Mouse (Mus musculus) thymus, postnatal 14 days (tissue): ENCODE measurements around the gene Calm3.

Experiments
- DNase-seq: peaks from one replicate; pipeline ENCODE4 v3.0.0; 2021

Gene Calm3

DNA sequence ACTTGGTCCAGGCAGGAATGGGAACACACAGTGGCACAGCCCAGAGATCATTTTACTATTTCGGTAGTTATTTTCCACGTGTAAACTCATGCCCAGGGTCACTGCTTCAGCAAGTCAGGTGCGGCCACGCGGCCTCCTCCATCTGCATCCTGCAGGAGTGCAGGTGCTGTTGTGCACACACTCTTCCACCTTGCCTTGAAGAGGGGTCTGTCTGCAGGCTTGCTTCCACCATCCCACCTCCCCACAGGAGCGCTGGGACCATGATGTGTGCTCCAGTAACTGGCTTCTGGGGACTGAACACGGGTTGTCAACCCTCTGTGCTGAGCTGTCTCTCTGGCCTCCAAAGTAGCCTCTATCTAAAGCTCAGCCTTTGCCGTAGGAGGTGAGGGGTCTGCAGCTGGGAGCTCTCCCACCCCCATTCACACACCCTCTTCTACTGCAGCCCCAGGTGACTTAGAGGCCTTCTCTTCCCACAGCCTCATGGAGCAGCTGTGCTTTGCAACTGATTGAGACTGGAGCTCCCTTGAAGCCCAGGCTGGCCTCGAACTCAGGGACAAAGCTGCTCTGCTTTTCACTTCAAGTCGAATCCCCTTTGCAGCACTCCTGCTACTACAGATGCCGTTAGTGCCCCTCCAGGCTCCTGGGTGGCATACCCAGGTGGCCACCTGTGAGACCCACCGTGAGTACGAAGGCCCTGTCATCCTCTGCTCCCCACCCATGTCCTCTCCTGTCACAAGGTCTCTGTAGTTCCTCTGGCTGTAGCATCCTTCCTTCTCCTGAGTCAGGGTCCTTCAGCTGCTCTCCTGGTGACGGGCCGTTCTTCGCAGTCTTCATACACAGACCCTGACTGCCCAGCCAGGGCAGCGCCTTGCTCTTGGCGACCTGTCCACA lies 9.2 kb downstream of the Calm3 start:
- DNase-seq: no peak

DNA sequence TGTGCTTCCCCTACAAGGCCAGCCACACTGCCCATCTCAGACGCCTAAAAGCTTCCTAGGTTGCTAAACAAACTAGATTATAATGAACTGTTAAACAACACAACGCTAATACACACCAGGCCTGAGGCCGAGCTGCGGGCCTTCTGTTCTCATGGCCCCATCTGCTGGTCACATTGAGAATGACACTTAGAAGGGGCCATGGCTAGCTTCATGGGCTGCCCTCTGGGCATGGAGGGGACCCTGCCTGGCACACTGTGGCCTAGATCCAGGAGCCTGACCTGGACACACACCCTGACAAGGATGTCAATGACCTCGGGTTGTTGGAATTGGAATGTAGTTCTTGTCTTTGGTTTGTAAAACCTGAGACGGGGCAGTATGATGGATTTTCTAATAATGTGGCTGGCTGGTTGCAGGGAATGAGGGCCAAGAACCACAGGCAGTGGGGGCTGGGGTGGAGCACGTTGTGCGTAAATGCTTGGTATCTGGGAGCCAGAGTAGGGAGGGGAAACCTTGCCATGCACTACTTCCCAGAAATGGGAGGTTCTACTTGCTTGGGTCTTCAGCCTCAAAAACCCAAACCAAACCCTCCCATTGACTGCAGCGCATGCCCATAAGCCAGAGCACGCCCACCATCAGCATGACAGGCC lies 10.0 kb downstream of the Calm3 start:
- peak; percentile 77 for DNase-seq

DNA sequence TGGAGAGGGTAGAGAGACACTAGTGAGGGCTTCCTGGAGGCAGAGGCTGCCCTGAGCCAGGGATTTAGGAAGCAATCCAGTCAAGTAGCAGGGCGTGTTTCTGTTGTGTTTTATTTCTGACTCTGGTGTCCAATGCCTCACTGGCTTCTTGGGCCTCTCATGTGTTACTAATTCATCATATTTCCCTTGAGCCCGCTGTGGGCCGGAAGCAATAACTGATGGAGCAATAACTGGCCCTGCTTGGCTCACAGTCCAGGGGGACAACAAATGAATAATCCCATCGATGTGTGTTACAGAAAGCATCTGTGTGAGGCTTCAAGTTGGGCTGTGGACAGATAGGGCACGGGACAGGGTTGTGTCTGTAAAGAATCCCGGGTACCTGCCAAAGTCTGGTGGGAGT lies 11.6 kb downstream of the Calm3 start:
- no peak for DNase-seq

DNA sequence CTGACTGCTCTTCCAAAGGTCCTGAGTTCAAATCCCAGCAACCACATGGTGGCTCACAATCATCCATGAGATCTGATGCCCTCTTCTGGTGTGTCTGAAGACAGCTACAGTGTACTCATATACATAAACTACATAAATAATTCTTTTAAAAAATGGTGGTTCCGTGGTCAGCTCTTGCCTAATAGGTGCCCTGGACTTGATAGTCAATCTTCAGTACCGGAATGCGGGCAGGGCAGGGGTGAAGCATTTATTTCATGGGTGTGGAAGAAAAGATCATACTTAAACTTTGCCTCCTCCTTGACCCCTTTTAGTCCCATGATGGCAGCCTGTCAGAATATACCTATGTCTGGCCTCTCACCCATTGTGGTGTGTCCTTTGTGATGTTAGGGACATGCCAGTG lies 12.0 kb downstream of the Calm3 start:
- no peak for DNase-seq

DNA sequence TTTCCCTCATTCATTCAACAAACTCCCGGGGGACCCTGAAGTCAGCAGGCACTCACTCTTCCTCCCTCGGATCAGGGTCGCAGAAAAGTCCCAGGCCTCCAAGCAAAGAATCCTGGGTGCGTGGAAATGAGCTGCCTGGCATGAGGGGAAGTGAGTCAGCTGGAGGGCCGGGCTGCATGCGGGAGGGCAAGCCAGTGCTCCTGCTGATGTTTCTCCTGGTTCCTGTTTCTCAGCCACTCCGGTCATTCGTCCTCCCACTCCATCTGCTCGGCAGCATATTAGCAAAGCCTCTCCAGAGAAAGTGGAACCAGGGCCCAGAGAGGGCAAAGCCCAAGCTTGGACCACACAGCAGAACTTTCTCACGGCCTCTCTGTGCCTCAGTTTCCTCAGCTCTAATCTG lies 14.0 kb downstream of the Calm3 start:
- DNase-seq: no peak

DNA sequence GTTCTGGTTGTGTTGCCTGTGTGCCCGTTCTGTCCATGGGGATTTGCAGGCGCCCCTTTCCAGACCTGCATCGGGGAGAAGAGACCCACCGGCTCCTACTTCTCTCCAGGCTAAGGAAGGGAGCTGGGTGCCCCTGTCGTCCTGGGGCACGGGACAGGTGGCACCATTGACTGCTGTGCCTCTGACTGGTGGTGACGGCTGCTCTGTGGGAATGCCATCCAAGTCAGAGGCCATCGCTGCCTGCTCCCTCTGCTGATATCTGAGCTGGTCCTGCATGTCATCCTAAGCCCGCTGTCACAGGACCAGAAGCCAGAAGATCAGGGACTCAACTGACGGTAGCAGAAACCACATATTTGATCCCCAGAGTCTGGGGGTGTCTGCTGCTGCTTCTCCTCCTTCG lies 15.1 kb downstream of the Calm3 start:
- DNase-seq: no peak

DNA sequence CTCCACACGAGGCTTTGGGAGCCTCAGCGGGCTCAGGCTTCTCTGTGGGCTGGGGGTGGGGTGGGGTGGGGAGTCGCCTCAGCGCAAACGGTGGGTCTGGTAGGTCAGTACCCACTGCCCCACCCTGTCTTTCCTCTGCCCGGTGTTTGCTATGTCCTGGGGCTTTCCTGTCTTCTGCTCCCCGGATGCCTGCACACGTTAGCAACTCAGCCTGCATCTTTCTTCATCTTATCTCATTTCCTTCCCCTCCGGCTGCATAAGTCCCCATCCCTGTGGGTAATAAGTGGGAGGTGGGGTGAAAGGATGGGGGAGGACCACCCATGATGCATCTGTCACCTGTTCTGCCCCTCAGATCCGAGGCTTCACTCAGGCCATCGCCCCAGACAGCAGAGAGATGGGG lies 15.5 kb downstream of the Calm3 start:
- no peak for DNase-seq

DNA sequence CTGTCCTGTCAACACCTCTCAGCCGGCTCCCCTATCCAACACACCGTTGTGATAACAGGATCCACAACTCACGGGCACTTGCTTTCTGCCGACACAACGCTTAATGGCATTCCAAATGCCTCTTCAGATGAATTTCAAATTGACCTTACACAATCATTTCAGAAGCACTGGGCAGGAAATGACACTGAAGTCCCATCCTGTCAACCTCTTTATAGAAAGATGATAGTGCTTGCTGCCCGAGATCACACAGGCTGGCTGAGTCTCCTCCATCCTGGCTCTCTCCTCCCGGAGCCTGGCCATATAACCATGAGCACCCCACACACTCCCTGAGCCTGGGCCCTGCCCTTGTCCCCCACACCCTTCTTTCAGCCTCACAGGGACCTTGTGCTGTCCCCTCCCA lies 16.1 kb downstream of the Calm3 start:
- no peak for DNase-seq

DNA sequence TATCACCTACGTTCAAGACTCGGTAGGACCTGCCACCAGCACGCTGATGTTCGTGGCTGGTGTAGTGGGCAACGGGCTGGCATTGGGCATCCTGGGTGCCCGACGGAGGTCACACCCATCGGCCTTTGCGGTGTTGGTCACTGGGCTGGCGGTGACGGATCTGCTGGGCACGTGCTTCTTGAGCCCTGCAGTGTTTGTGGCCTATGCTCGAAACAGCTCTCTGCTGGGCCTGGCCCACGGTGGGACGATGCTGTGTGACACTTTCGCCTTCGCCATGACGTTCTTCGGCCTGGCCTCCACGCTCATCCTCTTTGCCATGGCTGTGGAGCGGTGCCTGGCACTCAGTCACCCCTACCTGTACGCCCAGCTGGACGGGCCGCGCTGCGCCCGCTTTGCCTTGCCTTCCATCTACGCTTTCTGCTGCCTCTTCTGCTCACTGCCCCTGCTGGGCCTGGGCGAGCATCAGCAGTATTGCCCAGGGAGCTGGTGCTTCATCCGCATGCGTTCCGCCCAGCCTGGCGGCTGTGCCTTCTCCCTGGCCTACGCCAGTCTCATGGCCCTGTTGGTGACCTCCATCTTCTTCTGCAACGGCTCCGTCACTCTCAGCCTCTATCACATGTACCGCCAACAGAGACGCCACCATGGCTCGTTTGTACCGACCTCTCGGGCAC lies 16.9 kb downstream of the Calm3 start:
- no peak for DNase-seq

DNA sequence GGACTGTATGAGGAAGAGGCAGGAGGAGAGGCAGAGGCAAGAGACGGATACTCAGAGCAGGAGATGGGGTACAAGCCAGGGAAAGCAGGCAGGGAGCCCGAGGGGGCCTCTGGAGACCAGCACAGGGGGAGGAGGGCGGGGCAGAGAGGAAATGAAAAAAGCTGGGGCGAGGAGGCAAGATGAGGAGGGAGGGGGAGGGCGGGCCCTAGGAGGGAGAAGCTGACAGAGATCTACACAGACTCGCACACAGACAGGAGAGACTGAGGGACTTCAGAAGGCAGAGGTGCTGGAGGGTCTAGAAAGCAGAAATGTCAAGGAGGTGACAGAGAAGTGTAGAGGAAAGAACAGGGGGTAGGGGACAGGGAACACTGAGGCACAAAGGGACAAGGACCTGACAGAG lies 17.6 kb downstream of the Calm3 start, which contains the start of gene Ptgir:
Ptgir (plus strand) TSS at position 210 of the 400 bp plus-strand sequence.
- DNase-seq: peak; percentile 75

DNA sequence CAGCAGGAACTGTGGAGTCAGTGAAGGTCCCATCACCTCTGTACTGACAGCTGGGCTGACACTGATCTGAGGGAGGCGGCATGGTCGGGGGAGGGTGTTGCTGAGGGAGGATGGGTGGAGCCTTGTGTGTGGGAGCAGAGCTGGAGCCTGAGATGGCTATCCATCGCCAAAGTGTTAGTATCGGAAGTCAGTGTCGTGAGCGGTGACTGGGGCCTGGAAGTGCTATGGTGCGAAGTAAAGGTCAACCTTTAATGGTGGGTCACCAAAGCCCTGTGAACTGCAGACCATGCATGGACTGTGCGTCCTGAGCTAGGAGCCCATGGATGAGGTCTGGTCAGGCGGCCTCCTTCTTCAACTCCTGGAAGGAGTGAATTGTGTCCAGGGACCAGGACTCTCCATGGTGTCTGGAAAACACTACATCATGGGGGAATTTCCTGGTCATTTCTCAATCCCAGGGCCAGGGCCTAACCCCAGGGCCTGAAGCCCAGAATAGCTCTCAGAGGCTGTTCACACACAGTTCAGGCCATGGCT lies 18.4 kb downstream of the Calm3 start:
- DNase-seq: no peak

DNA sequence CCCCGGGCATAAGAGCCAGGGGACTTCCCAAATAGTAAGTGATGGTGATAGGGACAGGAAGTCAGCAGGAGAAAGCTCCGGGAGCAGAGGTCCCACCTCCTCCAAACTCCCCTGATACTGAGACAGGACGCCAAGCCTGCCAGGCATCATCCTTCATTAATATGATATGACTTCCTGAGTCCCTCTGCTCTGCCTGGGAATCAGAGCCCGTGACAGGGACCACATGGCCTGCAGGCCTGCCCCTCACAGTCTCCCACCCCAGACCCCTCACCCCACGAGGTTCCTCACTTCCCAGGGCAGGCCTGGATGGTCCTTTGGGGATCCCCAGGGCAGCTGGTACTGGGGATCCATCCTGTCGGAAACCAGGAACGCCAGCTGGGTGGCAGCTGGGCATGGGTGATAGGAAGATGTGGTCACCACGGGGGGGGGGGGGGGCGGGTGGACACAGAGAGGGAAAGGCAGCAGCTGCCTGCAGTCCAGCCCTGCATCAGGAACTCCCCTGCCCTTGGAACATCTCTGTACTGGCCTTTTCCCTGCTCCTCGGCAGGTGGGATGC lies 19.7 kb downstream of the Calm3 start:
- no peak for DNase-seq

DNA sequence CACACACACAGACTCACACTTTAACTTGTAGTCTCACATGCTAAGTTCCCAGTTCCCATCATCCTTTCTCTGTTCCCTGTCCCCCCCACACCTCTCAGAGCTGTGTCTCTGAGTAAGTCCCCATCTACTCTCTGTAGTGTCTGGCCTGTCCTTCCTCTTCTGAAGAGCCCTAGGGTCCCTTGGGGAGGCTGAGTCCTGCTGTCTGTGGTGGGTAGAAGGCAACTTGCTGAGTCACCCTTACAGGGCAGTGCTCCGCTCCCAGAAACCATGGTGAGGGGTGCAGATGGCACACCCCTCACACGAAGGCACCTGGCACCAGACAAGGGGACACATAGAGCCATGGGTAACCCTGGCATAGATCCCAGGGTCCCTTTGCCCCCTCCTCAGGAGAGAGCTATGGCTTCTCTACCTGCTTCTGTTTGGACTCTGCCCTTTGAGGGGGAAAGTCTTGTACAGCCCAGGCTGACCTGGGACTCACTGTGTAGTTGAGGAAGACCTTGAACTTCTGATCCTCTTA lies 20.4 kb downstream of the Calm3 start:
- no peak for DNase-seq

DNA sequence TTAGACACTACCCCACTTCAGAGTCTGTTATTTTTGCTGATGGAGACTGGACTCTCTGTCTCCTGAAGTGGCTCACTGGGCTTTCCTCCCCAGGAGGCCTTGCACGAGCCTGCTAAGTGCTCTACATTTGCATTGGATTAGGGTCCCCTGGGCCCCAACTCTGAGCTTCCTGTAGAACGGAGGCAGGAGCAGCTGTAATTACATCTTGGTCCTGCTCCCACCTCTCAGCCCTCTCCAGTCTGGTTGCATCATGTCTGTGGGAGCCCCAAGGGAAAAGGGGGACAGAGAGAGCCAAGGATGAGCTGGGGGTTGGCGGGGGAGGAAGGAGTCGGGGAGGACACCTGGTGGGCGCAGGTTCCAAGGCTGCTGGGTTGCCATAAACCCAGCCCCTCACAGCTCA lies 23.4 kb downstream of the Calm3 start:
- DNase-seq: no peak

DNA sequence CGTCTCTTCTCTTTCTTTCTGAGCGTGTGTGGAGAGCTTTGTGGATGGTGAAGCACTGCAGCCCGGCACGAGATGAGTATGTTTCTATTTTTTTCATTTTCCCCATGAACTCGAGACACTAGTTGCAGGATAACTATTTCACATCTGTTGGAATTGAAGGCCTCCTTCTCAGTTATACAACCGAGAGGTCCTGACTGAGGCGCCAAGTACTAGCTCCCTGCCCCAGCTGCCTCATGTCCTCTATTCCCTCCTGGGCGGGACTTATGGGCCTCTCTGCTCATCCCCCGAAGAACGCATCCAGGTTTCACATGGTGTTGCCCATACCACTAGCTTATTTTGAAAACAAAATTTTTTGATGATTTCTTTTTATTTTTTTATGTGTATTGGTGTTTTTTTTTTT lies 28.4 kb downstream of the Calm3 start:
- DNase-seq: no peak

DNA sequence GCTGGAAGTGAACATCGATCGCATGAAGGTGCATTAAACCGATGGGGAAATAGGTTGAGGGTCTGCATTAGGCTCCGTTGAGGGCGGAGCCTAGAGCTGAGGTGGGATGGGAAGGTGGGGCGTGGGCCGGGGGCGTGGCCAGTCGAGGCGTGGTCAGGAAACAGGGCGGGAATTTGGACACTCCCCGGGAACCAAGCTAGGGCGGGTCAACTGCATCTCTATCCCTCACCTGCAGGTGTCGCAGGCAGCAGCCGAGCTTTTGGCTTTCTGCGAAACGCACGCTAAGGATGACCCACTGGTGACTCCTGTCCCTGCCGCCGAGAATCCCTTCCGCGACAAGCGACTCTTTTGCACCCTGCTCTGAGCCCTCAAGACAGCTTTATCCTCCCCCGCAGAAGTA lies 28.9 kb downstream of the Calm3 start:
- DNase-seq: peak; percentile 75

DNA sequence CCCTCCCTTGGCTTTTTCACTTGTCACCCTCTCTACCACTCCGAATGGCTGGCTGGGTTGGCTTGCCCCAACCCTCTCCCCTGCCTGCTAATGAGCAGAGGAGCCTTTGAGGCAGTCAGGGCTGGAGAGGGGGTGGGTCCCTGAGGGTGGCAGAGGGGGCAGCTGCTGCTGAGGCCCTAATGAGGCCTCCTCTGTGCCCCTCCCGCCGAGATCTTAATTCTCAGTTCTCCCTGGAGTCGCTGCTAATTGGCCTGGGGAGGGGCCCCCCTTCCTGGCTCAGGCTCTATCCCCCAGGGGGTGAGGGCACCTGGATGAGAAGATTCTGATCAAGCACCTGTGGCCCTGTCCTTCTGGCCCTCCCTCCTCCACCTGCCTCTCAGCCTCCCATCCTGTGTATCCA lies 29.6 kb downstream of the Calm3 start:
- no peak for DNase-seq

DNA sequence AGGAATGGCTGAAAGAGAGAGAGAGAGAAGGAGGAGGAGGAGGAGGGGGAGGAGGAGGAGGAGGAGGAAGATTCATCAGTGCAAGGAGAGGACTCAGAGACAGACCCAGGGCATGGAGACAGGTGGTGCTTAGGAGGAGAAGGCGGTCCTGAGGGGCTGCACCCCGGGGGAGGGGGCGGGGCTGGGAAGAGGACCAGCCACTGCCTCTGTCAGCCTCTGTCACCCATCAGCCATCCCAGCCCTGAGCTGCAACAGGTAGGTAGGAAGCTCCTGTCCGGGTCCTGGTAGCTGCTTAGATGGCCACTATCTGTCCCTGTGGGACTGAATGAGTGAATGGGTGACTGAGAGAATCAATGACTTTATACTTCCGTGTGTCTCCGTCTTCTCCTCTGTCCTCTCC lies 30.3 kb downstream of the Calm3 start:
- no peak for DNase-seq

DNA sequence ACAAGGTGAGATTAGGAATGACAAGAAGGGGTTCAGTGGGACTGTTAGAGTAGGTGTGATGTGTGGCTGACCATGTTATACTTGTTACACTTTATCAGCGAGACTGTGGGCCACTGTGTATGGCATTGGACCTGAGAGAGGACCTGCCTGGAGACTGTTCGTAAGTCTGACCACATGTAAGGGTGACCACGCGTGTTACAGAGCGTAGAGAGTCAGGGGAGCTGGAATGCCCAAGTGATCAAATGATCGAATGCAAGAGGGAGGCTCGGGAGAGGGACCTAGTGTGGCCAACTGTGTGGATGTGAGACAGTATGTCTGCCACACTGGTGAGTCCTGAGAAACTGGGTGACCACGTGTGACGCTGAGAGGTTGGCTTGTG lies 31.6 kb downstream of the Calm3 start:
- DNase-seq: no peak

DNA sequence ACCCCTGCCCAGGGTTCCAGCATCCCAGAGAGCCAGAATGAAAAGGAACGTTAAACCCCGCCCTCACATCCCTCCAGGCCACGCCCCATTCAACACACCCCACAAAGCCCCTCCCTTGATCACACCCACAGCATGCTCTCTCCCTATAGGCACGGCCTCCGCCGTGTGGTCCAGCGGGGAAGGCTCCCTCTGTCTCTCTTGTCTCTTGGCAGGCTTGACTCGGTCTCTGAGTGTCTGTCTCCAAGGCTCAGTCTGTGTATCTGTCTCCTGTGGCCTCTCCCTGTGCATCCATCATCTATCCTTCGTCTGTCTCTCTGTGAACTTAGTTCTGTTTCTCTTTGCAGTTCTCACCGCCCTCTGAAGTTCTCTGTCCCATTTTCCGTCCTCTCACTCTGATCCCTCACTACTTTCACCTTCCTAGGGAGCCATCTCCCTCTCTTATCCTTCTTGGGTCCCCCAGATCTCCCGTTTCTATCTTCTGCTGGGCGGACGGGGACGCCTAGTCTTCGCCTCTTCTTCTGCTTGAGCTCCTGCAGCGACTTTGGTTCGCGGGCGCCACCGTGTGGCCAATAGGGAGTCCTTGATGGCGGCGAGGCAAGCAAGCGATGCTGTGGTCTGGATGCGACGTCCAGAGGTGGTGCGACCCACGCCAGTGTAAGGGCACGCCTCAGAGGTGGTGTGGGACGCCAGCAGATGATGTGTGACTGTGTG lies 32.1 kb downstream of the Calm3 start, which contains the start of gene Gng8:
Gng8 (plus strand) TSS at position 146 of the 711 bp plus-strand sequence.
- peak; percentile 86 for DNase-seq

DNA sequence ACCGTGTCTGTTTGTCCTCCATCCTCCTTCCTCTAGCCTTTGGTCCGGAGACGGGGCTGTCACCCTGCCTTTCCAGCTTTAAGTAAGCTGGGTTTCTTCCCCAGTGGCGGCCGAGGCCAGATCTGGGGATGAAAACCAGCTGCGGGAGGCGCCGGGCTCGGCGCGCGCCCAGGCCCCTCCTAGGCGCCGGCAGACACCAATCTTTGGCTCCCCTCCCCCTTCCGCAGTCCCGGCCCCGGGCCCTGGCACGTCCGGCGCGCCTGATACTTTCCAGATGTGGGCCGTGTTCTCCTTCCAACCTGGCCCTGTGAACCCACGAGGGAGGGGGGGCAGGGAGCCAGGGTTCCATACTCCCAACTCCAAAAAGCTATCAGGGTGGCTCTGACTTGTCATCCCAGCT lies 33.0 kb downstream of the Calm3 start:
- peak; percentile 40 for DNase-seq

DNA sequence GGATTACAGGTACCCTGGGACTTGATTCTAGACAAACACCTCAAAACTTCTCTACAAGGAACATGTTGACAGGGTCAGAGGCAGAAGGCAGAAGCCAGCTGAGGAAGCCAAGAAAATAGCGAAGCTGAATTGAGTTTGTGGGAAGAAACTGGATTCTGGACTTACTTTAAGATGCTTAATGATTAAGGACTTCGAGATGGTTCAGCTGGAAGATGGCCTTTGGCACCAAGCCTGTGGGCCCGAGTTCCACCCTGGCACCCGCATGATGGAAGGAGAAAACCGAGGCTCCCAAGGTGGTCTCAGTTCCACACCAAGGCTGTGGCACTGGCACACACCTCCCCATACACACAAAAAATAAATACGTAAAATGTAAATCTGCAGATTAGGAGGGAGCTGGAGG lies 33.4 kb downstream of the Calm3 start:
- no peak for DNase-seq
